Mouse (Mus musculus): ENCODE data around the gene Pde6c.

Gene Pde6c

GRCm38 (mm10) chr19:38132481-38132880 lies at the start of gene Pde6c:
Gene Pde6c, plus strand, starts transcription at chr19:38132781.
- no peak for DNase-seq (ENCODE audit: low spot score in 2 of 2)

- no peak for DNase-seq (ENCODE audit: low spot score in 2 of 2)
These were observed 49.6 kb upstream of the Pde6c start for GRCm38 (mm10) chr19:38082931-38083525.

- DNase-seq (ENCODE audit: low spot score in 2 of 2) = no peak
These were observed 46.7 kb upstream of the Pde6c start for GRCm38 (mm10) chr19:38085841-38086240.

- no peak for DNase-seq (ENCODE audit: low spot score in 2 of 2)
These were observed 45.5 kb upstream of the Pde6c start for GRCm38 (mm10) chr19:38086948-38087551.

GRCm38 (mm10) chr19:38089358-38089757 lies 43.2 kb upstream of the Pde6c start:
- DNase-seq (ENCODE audit: low spot score in 2 of 2) = no peak

- DNase-seq (ENCODE audit: low spot score in 2 of 2) = peak; percentile 3 to 4
These were observed 41.0 kb upstream of the Pde6c start for GRCm38 (mm10) chr19:38091512-38091985.

GRCm38 (mm10) chr19:38096231-38096630 lies 36.4 kb upstream of the Pde6c start:
- no peak for DNase-seq (ENCODE audit: low spot score in 2 of 2)

GRCm38 (mm10) chr19:38096858-38097758 lies 35.5 kb upstream of the Pde6c start, which contains the start of gene Ffar4:
Gene Ffar4, plus strand, starts transcription at chr19:38097071.
- no peak for DNase-seq (ENCODE audit: low spot score in 2 of 2)

- no peak for DNase-seq (ENCODE audit: low spot score in 2 of 2)
These were observed 24.7 kb upstream of the Pde6c start for GRCm38 (mm10) chr19:38107871-38108270.

- no peak for DNase-seq (ENCODE audit: low spot score in 2 of 2)
These were observed 22.9 kb upstream of the Pde6c start for GRCm38 (mm10) chr19:38109506-38110242.

- no peak for DNase-seq (ENCODE audit: low spot score in 2 of 2)
These were observed 21.5 kb upstream of the Pde6c start for GRCm38 (mm10) chr19:38111056-38111455.

- DNase-seq (ENCODE audit: low spot score in 2 of 2) = no peak
These were observed 20.0 kb upstream of the Pde6c start for GRCm38 (mm10) chr19:38112575-38112974.

GRCm38 (mm10) chr19:38114834-38115491 lies 17.6 kb upstream of the Pde6c start:
- no peak for DNase-seq (ENCODE audit: low spot score in 2 of 2)

GRCm38 (mm10) chr19:38120123-38120760 lies 12.3 kb upstream of the Pde6c start:
- no peak for DNase-seq (ENCODE audit: low spot score in 2 of 2)

GRCm38 (mm10) chr19:38123921-38124320 lies 8.7 kb upstream of the Pde6c start:
- DNase-seq (ENCODE audit: low spot score in 2 of 2) = no peak

GRCm38 (mm10) chr19:38124401-38125218 lies 8.0 kb upstream of the Pde6c start:
- no peak for DNase-seq (ENCODE audit: low spot score in 2 of 2)

- DNase-seq (ENCODE audit: low spot score in 2 of 2) = no peak
These were observed 7.4 kb upstream of the Pde6c start, which contains the start of gene Rbp4 for GRCm38 (mm10) chr19:38125219-38125610. Gene Rbp4, minus strand, starts transcription at chr19:38125281.

GRCm38 (mm10) chr19:38126656-38127055 lies 5.9 kb upstream of the Pde6c start:
- DNase-seq (ENCODE audit: low spot score in 2 of 2) = no peak

GRCm38 (mm10) chr19:38133986-38134385 lies 1.4 kb downstream of the Pde6c start:
- DNase-seq (ENCODE audit: low spot score in 2 of 2) = no peak

GRCm38 (mm10) chr19:38134806-38135205 lies 2.2 kb downstream of the Pde6c start:
- no peak for DNase-seq (ENCODE audit: low spot score in 2 of 2)
